Mouse (Mus musculus): ENCODE data around the gene Alg13.

Alg13 gene

GRCm38 (mm10) chrX:144317548-144318163 lies at the start of gene Alg13:
Gene Alg13 (plus strand): TSS chrX:144317804.
- DNase-seq (ENCODE audit: low read depth, low spot score), result peak; percentile 63

- no peak for DNase-seq (ENCODE audit: low read depth, low spot score)
These were observed 49.0 kb upstream of the Alg13 start for GRCm38 (mm10) chrX:144268606-144269005.

- DNase-seq (ENCODE audit: low read depth, low spot score), result no peak
These were observed 16.1 kb upstream of the Alg13 start for GRCm38 (mm10) chrX:144301476-144301875.

GRCm38 (mm10) chrX:144305659-144306058 lies 11.9 kb upstream of the Alg13 start:
- DNase-seq (ENCODE audit: low read depth, low spot score), result no peak

- no peak for DNase-seq (ENCODE audit: low read depth, low spot score)
These were observed 3.6 kb upstream of the Alg13 start for GRCm38 (mm10) chrX:144314041-144314440.

- DNase-seq (ENCODE audit: low read depth, low spot score), result no peak
These were observed 2.6 kb upstream of the Alg13 start for GRCm38 (mm10) chrX:144315028-144315427.

- DNase-seq (ENCODE audit: low read depth, low spot score), result no peak
These were observed 1.6 kb upstream of the Alg13 start for GRCm38 (mm10) chrX:144316004-144316403.

- DNase-seq (ENCODE audit: low read depth, low spot score), result no peak
These were observed 768 bp downstream of the Alg13 start for GRCm38 (mm10) chrX:144318164-144318979.

- DNase-seq (ENCODE audit: low read depth, low spot score), result no peak
These were observed 1.8 kb downstream of the Alg13 start for GRCm38 (mm10) chrX:144319366-144319765.

GRCm38 (mm10) chrX:144325375-144325774 lies 7.8 kb downstream of the Alg13 start:
- no peak for DNase-seq (ENCODE audit: low read depth, low spot score)

- no peak for DNase-seq (ENCODE audit: low read depth, low spot score)
These were observed 17.9 kb downstream of the Alg13 start for GRCm38 (mm10) chrX:144335332-144336015.

- no peak for DNase-seq (ENCODE audit: low read depth, low spot score)
These were observed 20.3 kb downstream of the Alg13 start for GRCm38 (mm10) chrX:144337938-144338337.

- DNase-seq (ENCODE audit: low read depth, low spot score), result no peak
These were observed 20.8 kb downstream of the Alg13 start for GRCm38 (mm10) chrX:144338355-144338754.

GRCm38 (mm10) chrX:144374196-144374595 lies 56.6 kb downstream of the Alg13 start:
- no peak for DNase-seq (ENCODE audit: low read depth, low spot score)

GRCm38 (mm10) chrX:144403526-144403925 lies 85.9 kb downstream of the Alg13 start:
- DNase-seq (ENCODE audit: low read depth, low spot score), result peak; percentile 30

GRCm38 (mm10) chrX:144408036-144408435 lies 90.4 kb downstream of the Alg13 start:
- no peak for DNase-seq (ENCODE audit: low read depth, low spot score)

- no peak for DNase-seq (ENCODE audit: low read depth, low spot score)
These were observed 102.7 kb downstream of the Alg13 start for GRCm38 (mm10) chrX:144420259-144420658.

GRCm38 (mm10) chrX:144421091-144421490 lies 103.5 kb downstream of the Alg13 start:
- no peak for DNase-seq (ENCODE audit: low read depth, low spot score)

GRCm38 (mm10) chrX:144423848-144424247 lies 106.2 kb downstream of the Alg13 start:
- no peak for DNase-seq (ENCODE audit: low read depth, low spot score)

Measured in brain, embryonic 18.5 days (tissue).